Mouse (Mus musculus) heart, adult 2 months (tissue): ENCODE data around the gene 2610002M06Rik. TPM values are rescaled to one million over a fixed set of nuclear protein-coding genes. Genes with fewer than 3 reads are reported as not detected.

Source experiments
- DNase-seq, 2 experiments: peaks; one replicate each; pipeline ENCODE4 v3.0.0; 2021
- H3K27ac ChIP-seq: fragments of 200-600 bp; 2 replicates; pipeline ENCODE4 v1.8.1; 2022
- H3K27me3 ChIP-seq: fragments of 200-500 bp; 2 replicates; pipeline ENCODE4 v1.6.1; 2012; ENCODE audit warnings: mild to moderate bottlenecking, low read length, inconsistent platforms, mixed read lengths; ENCODE audit not compliant: control insufficient read depth, insufficient read depth
- H3K36me3 ChIP-seq: fragments of 200-500 bp; 2 replicates; pipeline ENCODE4 v1.6.1; 2012; ENCODE audit warnings: low read length, inconsistent platforms; ENCODE audit not compliant: control insufficient read depth, insufficient read depth
- H3K4me1 ChIP-seq: fragments of 200-500 bp; 2 replicates; pipeline ENCODE4 v1.6.1; 2011; ENCODE audit warnings: low read length; ENCODE audit not compliant: control insufficient read depth, insufficient read depth
- H3K4me3 ChIP-seq: fragments of 200-600 bp; 2 replicates; pipeline ENCODE4 v1.8.1; 2022
- H3K79me2 ChIP-seq: fragments of 200-500 bp; replicated peaks from 2 replicates; pipeline ENCODE4 v1.6.1; 2012; ENCODE audit warnings: mild to moderate bottlenecking, inconsistent platforms, low read length, moderate library complexity, mixed read lengths; ENCODE audit not compliant: control insufficient read depth, insufficient read depth
- H3K9ac ChIP-seq: fragments of 200-500 bp; 2 replicates; pipeline ENCODE4 v1.6.1; 2012; ENCODE audit warnings: low read depth, mild to moderate bottlenecking, control low read depth, inconsistent platforms, low read length, mixed read lengths
- CTCF ChIP-seq: fragments of 200-600 bp; IDR thresholded peaks from 2 replicates; pipeline ENCODE4 v1.8.1; 2022; ENCODE audit warnings: antibody characterized with exemption, mild to moderate bottlenecking, moderate library complexity
- EP300 ChIP-seq: fragments of 200-500 bp; IDR thresholded peaks from 2 replicates; pipeline ENCODE4 v1.6.1; 2011; ENCODE audit warnings: low read depth, low read length, control low read depth; ENCODE audit not compliant: insufficient read depth
- POLR2A ChIP-seq: fragments of 200-500 bp; IDR thresholded peaks from 2 replicates; pipeline ENCODE4 v1.6.1; 2011; ENCODE audit warnings: mild to moderate bottlenecking, low read depth, low read length, control low read depth; ENCODE audit not compliant: insufficient read depth
- WGBS: fragments of 180-500 bp; shearing (Covaris S2); methylation state at CpG from one replicate; pipeline ENCODE4 v1.1.7; 2018; 5-methylcytosine and 5-hydroxymethylcytosine counted together
- intact Hi-C: fragments of 180-260 bp; cut with DNase I; formaldehyde crosslinking; loops from one replicate; pipeline ENCODE4 v1.15.1; 2025
- long read RNA-seq: library from polyadenylated mRNA; stranded (forward); transcript quantifications from one replicate; pipeline ENCODE4 v2.0.0, GENCODE M21; 2021
- polyA plus RNA-seq: library from polyadenylated mRNA; depleted of rRNA; stranded (reverse); fragments of >200 nt; gene quantifications from 2 replicates; pipeline ENCODE4 v1.2.3, GENCODE M21; 2012; rRNA removed
- total RNA-seq, 2 experiments: library from RNA; stranded (reverse); gene quantifications; 2 replicates each; pipeline ENCODE4 v1.2.3; 2021

The 2610002M06Rik gene
- total RNA-seq, result 1 to 10 TPM; 5.2 TPM
- polyA plus RNA-seq, result 2.1 and 4.0 TPM in 2 replicates
- long read RNA-seq, full-length matches to known transcripts, result 1 of 2 reads
- long read RNA-seq, partial matches to known transcripts, result 0 of 2 reads
- long read RNA-seq, other reads (novel, unspliced or antisense), result 1 of 2 reads

DNA sequence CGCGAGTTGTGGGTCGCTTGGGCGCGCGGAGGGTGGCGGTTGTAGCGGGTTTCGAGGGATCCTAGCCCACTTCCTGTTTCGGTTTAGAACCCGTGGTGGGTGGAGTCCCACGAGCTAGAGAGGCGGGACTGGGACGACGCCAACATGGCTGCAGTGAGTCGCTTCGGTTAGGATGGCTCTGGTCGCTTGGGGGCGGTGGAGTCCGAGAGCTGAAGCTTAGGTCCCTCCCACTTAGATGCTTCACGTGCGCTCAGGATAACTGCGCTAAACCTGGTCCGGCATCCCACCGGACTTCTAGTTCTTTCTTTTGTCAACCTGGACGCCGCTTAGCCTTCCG is at the start of gene 2610002M06Rik:
Gene 2610002M06Rik, minus strand, starts transcription at position 117 of the 337 bp plus-strand sequence.
- peak within 1 kb of the TSS; percentile 64 for H3K27ac ChIP-seq
- no peaks in the 10 kb centered on the region for H3K27me3 ChIP-seq
- H3K79me2 ChIP-seq, result no peaks in the 10 kb centered on the region
- peak within 1 kb of the TSS; percentile 64 for H3K4me3 ChIP-seq
- peak within 1 kb of the TSS; percentile 84 for H3K9ac ChIP-seq
- intact Hi-C loops, result loop anchor here (2.0 kb wide), 1 partner anchor 721 kb away; no protein-coding TSS in a partner anchor
- 0 out of 2 replicates have a peak, but pooled peaks have one; percentile 14 for TF ChIP-seq POLR2A
- TF ChIP-seq CTCF, result peak; percentile 75
- no peak for TF ChIP-seq EP300
- H3K36me3 ChIP-seq, result no peaks in the 10 kb centered on the region
- WGBS, result 17% methylated on average over 28 of the region's 28 CpGs
- peak; percentile 86 to 90 for DNase-seq
- H3K4me1 ChIP-seq, result no peaks in the 10 kb centered on the region; the same call in 1 of the 2 replicates

DNA sequence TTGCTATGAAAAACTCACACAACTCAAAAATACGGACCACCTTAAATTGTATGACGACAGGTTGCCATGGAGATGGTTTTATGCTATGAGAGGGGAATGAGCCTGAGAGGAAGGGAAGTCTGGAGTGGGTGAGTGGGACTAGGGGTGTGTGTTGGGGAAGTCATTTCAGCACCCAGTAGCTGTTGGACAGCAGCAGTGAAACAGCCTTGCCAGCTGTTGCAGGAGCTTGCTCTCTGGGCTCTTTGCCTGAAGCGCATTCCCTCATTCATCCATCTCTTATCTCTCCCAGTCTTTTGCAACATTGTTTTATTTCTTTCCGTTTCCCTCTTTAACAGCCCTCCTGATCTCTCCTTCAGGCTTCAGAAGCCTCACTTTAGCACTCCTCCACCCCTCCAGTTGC is 42.0 kb upstream of the 2610002M06Rik start:
- WGBS, result 26% methylated on average over 4 of the region's 4 CpGs
- no peak overlapping the region for H3K9ac ChIP-seq
- intact Hi-C loops, result no loop called here
- no peaks in the 10 kb centered on the region for H3K79me2 ChIP-seq
- no peak overlapping the region for H3K27ac ChIP-seq
- no peak overlapping the region for H3K4me3 ChIP-seq
- H3K27me3 ChIP-seq, result no peaks in the 10 kb centered on the region
- TF ChIP-seq CTCF, result no peak
- TF ChIP-seq EP300, result no peak
- no peak for TF ChIP-seq POLR2A
- no peak for DNase-seq
- no peaks in the 10 kb centered on the region for H3K4me1 ChIP-seq
- H3K36me3 ChIP-seq, result no peaks in the 10 kb centered on the region

DNA sequence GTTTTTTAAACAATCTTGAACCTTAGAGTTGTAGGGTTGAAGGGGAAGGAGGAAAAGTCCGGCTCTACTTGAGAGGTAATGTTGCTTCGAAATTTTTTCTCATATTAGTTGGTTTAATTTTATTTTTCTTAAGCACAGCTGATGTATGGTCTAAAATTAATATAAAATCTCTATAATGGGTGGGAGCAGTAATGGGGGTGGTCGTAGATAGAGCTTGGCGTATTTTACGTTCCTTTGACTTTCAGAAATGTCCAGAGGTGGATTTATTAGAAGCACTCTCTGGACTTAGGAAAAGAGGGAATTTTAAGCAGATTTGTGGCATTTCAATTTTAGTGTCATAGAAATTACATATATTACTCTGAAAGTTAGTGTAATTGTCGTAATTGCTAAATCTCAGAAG is 592 bp upstream of the 2610002M06Rik start:
- Histone ChIP-seq H3K79me2 (no peaks in the 10 kb centered on the region), H3K36me3 (no peaks in the 10 kb centered on the region), H3K27ac (no peak overlapping the region), H3K27me3 (no peaks in the 10 kb centered on the region), H3K4me3 (no peak overlapping the region), H3K9ac (no peak overlapping the region), H3K4me1 (no peaks in the 10 kb centered on the region; the same call in 1 of the 2 replicates)
- intact Hi-C loops, result loop anchor here (2.0 kb wide), 1 partner anchor 720 kb away; no protein-coding TSS in a partner anchor
- no peak for DNase-seq
- 79% methylated on average over 6 of the region's 6 CpGs for WGBS
- TF ChIP-seq EP300 (no peak), POLR2A (no peak)

DNA sequence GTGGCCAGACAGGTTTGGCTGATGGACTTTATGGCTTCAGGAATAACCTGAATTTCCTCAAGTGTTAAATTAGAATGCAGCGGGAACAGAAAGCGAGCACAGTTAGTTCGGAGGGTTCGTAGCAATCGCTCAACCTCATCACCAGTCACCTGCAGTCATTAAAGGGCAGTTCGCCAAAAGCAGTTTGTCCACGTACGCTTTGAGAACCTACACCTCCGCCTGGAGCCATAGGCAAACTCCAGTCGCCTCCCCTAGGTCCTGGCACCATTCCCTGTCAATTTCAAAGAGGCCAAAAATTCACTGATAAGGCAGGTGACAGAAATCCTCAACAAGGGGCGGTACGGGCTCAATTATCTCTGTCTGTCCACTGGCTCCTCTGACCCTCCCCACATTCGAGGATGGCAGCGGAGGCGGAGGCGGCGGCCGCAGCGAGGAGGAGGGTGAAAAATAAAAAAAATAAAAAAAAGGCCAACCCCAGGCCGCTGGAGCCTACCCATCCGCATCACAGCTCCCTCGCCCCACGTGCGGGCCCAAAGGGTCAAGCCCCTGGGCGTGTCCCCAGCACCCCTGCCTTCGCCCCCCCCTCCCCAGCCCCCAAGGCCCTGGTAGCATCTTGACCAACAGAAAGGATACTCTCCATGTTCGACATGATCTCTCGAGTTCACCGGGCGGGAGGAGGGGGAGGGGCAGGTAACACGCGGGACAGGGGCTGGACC is 474 bp downstream of the 2610002M06Rik start:
- intact Hi-C loops, result loop anchor here (2.0 kb wide), 1 partner anchor 721 kb away; no protein-coding TSS in a partner anchor
- Histone ChIP-seq H3K4me3 (peak overlapping the region; percentile 64), H3K9ac (peak overlapping the region; percentile 84), H3K36me3 (no peaks in the 10 kb centered on the region), H3K27me3 (no peaks in the 10 kb centered on the region), H3K79me2 (no peaks in the 10 kb centered on the region), H3K27ac (peak overlapping the region; percentile 64), H3K4me1 (no peaks in the 10 kb centered on the region; the same call in 1 of the 2 replicates)
- no peak for DNase-seq
- 20% methylated on average over 31 of the region's 32 CpGs for WGBS
- TF ChIP-seq CTCF (no peak), EP300 (no peak)

DNA sequence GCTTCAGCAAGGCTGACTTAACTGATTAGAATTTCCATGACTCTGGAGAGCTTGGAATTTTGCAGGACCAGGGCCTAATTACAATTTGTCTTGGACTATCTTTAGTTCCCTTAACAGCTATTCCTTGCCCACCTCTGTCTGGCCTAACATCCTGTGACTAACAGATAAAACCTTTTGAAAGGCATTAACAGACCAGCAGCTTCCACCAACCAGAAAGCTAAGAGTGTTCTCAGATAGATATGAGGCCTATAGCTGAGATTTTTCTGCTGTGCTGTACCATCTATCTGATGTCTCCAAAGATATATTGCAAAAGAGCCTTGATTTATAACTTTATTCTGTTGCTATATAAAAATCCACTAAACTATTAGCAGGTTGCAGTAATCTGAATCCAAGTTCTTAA is 4.0 kb downstream of the 2610002M06Rik start:
- TF ChIP-seq EP300 (no peak), POLR2A (no peak), CTCF (no peak)
- Histone ChIP-seq H3K79me2 (no peaks in the 10 kb centered on the region), H3K9ac (no peak overlapping the region), H3K27ac (no peak overlapping the region), H3K36me3 (no peaks in the 10 kb centered on the region), H3K4me3 (no peak overlapping the region), H3K27me3 (no peaks in the 10 kb centered on the region), H3K4me1 (no peaks in the 10 kb centered on the region; the same call in 1 of the 2 replicates)
- intact Hi-C loops, result no loop called here
- no peak for DNase-seq

DNA sequence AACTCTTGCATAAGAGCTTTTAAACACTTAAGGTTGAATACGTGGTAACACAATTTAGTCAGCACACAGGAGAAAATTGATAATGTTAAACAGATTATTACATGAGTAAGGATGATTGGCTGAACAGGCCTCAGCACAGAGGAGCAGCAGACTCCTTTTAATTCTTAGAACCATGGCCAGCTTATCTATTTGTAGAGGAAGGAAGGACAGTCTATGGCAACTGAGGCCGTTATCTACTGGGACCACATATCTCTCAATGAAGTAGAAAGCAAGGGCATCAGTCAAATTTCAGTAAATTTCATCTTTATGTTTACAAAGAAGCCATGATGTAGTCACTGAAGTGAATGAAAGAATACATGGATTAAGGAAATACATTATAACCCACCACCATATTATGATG is 19.2 kb downstream of the 2610002M06Rik start:
- no peak for DNase-seq
- H3K27ac ChIP-seq, result no peak overlapping the region
- no peaks in the 10 kb centered on the region for H3K36me3 ChIP-seq
- intact Hi-C loops, result no loop called here
- H3K27me3 ChIP-seq, result no peaks in the 10 kb centered on the region
- TF ChIP-seq CTCF (no peak), POLR2A (no peak), EP300 (no peak)
- H3K9ac ChIP-seq, result no peak overlapping the region
- no peak overlapping the region for H3K4me3 ChIP-seq
- no peaks in the 10 kb centered on the region for H3K4me1 ChIP-seq
- H3K79me2 ChIP-seq, result no peaks in the 10 kb centered on the region
- 70% methylated on average over 2 of the region's 2 CpGs for WGBS
